Mouse (Mus musculus) midbrain, embryonic 14.5 days (tissue): ENCODE results near the gene Tmod2. TPM values are rescaled to one million over a fixed set of nuclear protein-coding genes. Genes with fewer than 3 reads are reported as not detected.

Experiments
- ATAC-seq: fragments of 200-750 bp; cut with Nextera tagmentation; 2 replicates; pipeline ENCODE4 v1.8.0; 2017; ENCODE audit warnings: moderate number of reproducible peaks, moderate library complexity; ENCODE audit not compliant: low FRiP score, low TSS enrichment
- DNase-seq: peaks from one replicate; pipeline ENCODE4 v3.0.0-alpha.2; 2015
- H3K27ac ChIP-seq: fragments of 300-500 bp; sonication (generic); replicated peaks from 2 replicates; pipeline ENCODE4 v1.5.1; 2014; ENCODE audit warnings: mild to moderate bottlenecking, low read depth, low read length, moderate library complexity
- H3K27me3 ChIP-seq: fragments of 300-500 bp; sonication (generic); 2 replicates; pipeline ENCODE4 v1.6.1; 2014; ENCODE audit warnings: low read length, control low read depth, mixed read lengths; ENCODE audit not compliant: control insufficient read depth, insufficient read depth
- H3K36me3 ChIP-seq: fragments of 300-500 bp; sonication (generic); 2 replicates; pipeline ENCODE4 v1.6.1; 2014; ENCODE audit warnings: low read length, control low read depth; ENCODE audit not compliant: control insufficient read depth, insufficient read depth
- H3K4me1 ChIP-seq: fragments of 300-500 bp; sonication (generic); 2 replicates; pipeline ENCODE4 v1.6.1; 2014; ENCODE audit warnings: mild to moderate bottlenecking, antibody characterized with exemption, low read length, control low read depth; ENCODE audit not compliant: control insufficient read depth, insufficient read depth
- H3K4me2 ChIP-seq: fragments of 300-500 bp; sonication (generic); 2 replicates; pipeline ENCODE4 v1.6.1; 2014; ENCODE audit warnings: mild to moderate bottlenecking, low read length, moderate library complexity
- H3K4me3 ChIP-seq: fragments of 300-500 bp; sonication (generic); replicated peaks from 2 replicates; pipeline ENCODE4 v1.5.1; 2014; ENCODE audit warnings: low read depth, low read length
- H3K9ac ChIP-seq: fragments of 300-500 bp; sonication (generic); replicated peaks from 2 replicates; pipeline ENCODE4 v1.6.1; 2014; ENCODE audit warnings: mild to moderate bottlenecking, low read length, moderate library complexity
- H3K9me3 ChIP-seq: fragments of 300-500 bp; sonication (generic); 2 replicates; pipeline ENCODE4 v1.6.1; 2016; ENCODE audit warnings: low read length, control low read depth, mixed read lengths; ENCODE audit not compliant: control insufficient read depth
- WGBS: fragments of 180-500 bp; shearing (Covaris S2); extraction: QIAGEN DNeasy Blood & Tissue Kit; methylation state at CpG from one replicate; pipeline ENCODE4 v1.1.7; 2014; 5-methylcytosine and 5-hydroxymethylcytosine counted together
- polyA plus RNA-seq: library from polyadenylated mRNA; unstranded; fragments of >200 nt; fragmentation: Nextera tagmentation; extraction: Ambion mirVana; gene quantifications from 2 replicates; pipeline ENCODE4 v1.2.1, GENCODE M21; 2014

The Tmod2 gene
- polyA plus RNA-seq, 1 experiment from 2014 or later, result 248 TPM

- Histone ChIP-seq H3K27me3 (no peaks in the 10 kb centered on the region), H3K9me3 (no peaks in the 10 kb centered on the region), H3K9ac (no peak overlapping the region), H3K4me3 (no peak overlapping the region), H3K27ac (no peak overlapping the region), H3K4me1 (no peaks in the 10 kb centered on the region), H3K36me3 (no peaks in the 10 kb centered on the region), H3K4me2 (no peak overlapping the region)
- WGBS, result 73% methylated on average over 3 of the region's 3 CpGs
- no peak for DNase-seq
- ATAC-seq, result no peak
Observed at GRCm38 (mm10) chr9:75616560-75616959, 5.4 kb upstream of the Tmod2 start.

DNA sequence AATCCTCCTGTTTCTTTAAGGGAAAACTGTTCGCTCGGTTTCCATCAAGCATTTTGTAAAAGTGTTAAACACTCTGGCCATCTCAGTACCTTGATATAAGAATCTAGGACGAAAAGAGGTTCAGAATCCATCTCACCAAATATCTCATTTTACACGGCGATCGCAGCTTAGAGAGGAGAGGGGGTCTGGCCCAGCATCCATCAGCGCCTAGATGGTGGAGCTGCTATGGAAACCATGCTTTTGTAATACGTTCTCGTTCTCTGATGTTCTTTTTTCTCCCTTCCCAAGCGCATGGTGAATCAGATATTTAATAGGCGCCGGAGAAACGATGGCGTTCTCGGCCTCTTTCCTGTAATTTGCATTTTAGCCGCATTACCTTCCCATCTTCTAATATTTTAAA, 1.2 kb downstream of the Tmod2 start:
- ATAC-seq, result no peak
- H3K27me3 ChIP-seq, result no peaks in the 10 kb centered on the region
- peak overlapping the region; percentile 91 for H3K27ac ChIP-seq
- WGBS, result 6% methylated on average over 16 of the region's 16 CpGs
- no peaks in the 10 kb centered on the region for H3K9me3 ChIP-seq
- peaks cover 12% of the 10 kb centered on the region for H3K4me1 ChIP-seq
- peak overlapping the region; percentile 67 for H3K4me2 ChIP-seq
- peak; percentile 67 for DNase-seq
- H3K4me3 ChIP-seq, result peak overlapping the region; percentile 88
- H3K9ac ChIP-seq, result peak overlapping the region; percentile 84
- H3K36me3 ChIP-seq, result no peaks in the 10 kb centered on the region

DNA sequence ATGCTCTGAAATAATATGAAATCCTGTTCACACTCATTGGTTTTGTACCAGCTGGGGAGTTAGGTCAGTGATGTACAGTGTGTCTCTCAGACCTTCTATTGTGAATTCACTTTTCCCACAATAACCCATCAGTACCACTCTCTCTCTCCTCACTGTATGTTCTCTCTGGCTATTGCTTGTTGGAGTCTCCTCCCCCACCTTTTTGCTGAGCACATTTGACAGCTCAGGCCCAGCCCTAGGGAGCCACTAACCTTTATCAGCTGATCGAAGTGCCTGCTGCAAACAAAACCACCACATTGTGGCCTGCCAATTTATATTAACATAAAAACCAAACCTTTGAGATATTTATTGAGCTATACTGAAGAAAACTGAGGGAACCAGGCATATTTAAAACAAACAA, 1.6 kb downstream of the Tmod2 start:
- DNase-seq, result peak; percentile 63
- Histone ChIP-seq H3K27me3 (no peaks in the 10 kb centered on the region), H3K9ac (peak overlapping the region; percentile 84), H3K4me2 (peak overlapping the region; percentile 67), H3K4me1 (peaks cover 12% of the 10 kb centered on the region), H3K27ac (peak overlapping the region; percentile 91), H3K4me3 (peak overlapping the region; percentile 88), H3K9me3 (no peaks in the 10 kb centered on the region), H3K36me3 (no peaks in the 10 kb centered on the region)
- 22% methylated on average over 1 of the region's 1 CpGs for WGBS
- peak; percentile 44 for ATAC-seq

GRCm38 (mm10) chr9:75607496-75607895, 3.6 kb downstream of the Tmod2 start:
- 94% methylated on average over 4 of the region's 4 CpGs for WGBS
- ATAC-seq (no peak), DNase-seq (no peak)
- Histone ChIP-seq H3K4me3 (no peak overlapping the region), H3K27me3 (no peaks in the 10 kb centered on the region), H3K4me2 (no peak overlapping the region), H3K9me3 (no peaks in the 10 kb centered on the region), H3K27ac (no peak overlapping the region), H3K9ac (no peak overlapping the region), H3K36me3 (no peaks in the 10 kb centered on the region), H3K4me1 (peaks cover 12% of the 10 kb centered on the region)

DNA sequence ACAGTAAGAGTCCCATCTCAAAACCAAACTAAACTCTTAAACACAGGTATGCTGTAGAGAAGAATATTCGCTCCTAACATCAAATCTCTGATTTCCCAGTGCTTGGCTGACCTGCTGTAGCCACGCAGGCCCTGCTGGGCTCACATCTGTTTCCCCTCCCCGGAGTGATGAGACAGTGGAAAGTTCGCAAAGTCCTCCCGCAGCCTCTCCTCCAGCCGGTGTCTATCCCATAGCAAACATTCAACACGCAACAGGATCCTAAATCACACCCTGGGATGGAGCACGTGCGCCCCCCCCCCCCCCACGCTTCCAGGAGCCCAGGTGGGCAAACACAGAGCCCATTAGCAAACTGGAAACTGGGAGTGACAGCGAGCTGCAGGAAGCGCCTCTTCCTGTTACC, 9.6 kb downstream of the Tmod2 start:
- Histone ChIP-seq H3K4me3 (no peak overlapping the region), H3K9ac (no peak overlapping the region), H3K27me3 (no peaks in the 10 kb centered on the region), H3K36me3 (peaks cover 3% of the 10 kb centered on the region; the same call in 1 of the 2 replicates), H3K9me3 (no peaks in the 10 kb centered on the region), H3K4me2 (no peak overlapping the region), H3K27ac (no peak overlapping the region), H3K4me1 (peaks cover 7% of the 10 kb centered on the region; the same call in 1 of the 2 replicates)
- WGBS, result 69% methylated on average over 12 of the region's 12 CpGs
- DNase-seq (no peak), ATAC-seq (no peak)

GRCm38 (mm10) chr9:75600166-75600934, 10.8 kb downstream of the Tmod2 start:
- WGBS, result 65% methylated on average over 7 of the region's 7 CpGs

DNA sequence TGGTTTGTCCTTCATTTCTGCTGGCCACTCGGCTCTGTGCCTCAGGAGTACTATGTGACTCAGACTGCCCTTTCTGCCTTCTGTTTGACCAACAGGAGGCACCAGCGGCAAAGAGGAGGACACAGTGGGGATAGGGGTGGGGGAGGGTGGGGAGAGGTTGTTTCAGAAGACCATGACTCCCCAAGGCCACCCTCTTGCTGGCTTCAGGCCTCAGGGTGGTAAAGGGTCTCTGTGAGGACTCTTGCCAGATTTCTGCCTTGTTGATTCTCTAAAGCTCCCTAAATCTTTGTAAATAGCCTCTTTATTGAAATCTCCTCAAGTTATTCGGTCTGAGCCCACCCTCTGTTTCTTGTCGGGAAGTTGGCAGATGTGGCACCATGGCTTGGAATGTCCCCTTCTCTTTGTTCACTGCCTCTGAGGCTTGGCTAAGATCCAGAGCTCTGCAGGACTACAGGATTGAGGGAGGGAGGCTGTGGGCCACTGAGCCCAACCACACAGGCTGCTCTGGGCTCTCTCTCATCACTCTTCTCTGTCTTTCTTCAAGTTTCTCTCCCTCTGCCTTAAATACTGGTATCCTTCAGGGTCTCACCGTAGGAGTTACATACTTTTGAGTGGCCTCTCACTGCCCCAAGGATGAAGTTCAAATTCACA, 11.8 kb downstream of the Tmod2 start:
- WGBS, result 29% methylated on average over 5 of the region's 5 CpGs
- H3K36me3 ChIP-seq, result peaks cover 13% of the 10 kb centered on the region
- ATAC-seq (peak; percentile 88), DNase-seq (peak; percentile 84)
- no peak overlapping the region for H3K4me3 ChIP-seq
- no peak overlapping the region for H3K27ac ChIP-seq
- peaks cover 7% of the 10 kb centered on the region; the same call in 1 of the 2 replicates for H3K4me1 ChIP-seq
- H3K9ac ChIP-seq, result no peak overlapping the region
- no peaks in the 10 kb centered on the region for H3K27me3 ChIP-seq
- H3K4me2 ChIP-seq, result no peak overlapping the region
- H3K9me3 ChIP-seq, result no peaks in the 10 kb centered on the region

More at GRCm38 (mm10) chr9:75600166-75600934, 10.8 kb downstream of the Tmod2 start:
- Histone ChIP-seq H3K4me1 (peaks cover 7% of the 10 kb centered on the region; the same call in 1 of the 2 replicates), H3K27me3 (no peaks in the 10 kb centered on the region), H3K9me3 (no peaks in the 10 kb centered on the region), H3K4me3 (no peak overlapping the region), H3K36me3 (peaks cover 3% of the 10 kb centered on the region; the same call in 1 of the 2 replicates), H3K27ac (no peak overlapping the region), H3K4me2 (no peak overlapping the region), H3K9ac (no peak overlapping the region)
- ATAC-seq (no peak), DNase-seq (peak; percentile 22)

- ATAC-seq (no peak), DNase-seq (no peak)
- WGBS, result 82% methylated on average over 4 of the region's 4 CpGs
- Histone ChIP-seq H3K4me1 (peaks cover 9% of the 10 kb centered on the region; the same call in 1 of the 2 replicates), H3K9ac (no peak overlapping the region), H3K27me3 (no peaks in the 10 kb centered on the region), H3K4me3 (no peak overlapping the region), H3K27ac (no peak overlapping the region), H3K9me3 (no peaks in the 10 kb centered on the region), H3K4me2 (no peak overlapping the region), H3K36me3 (peaks cover 29% of the 10 kb centered on the region)
Observed at GRCm38 (mm10) chr9:75597596-75597995, 13.5 kb downstream of the Tmod2 start.
